Mouse (Mus musculus) liver, adult 2 months (tissue): ENCODE data around the gene Dhx29.

Source experiments
- CTCF ChIP-seq: fragments of 200-500 bp; IDR thresholded peaks from 2 replicates; pipeline ENCODE4 v1.5.1; 2011; ENCODE audit warnings: low read depth, low read length, control low read depth
- POLR2A ChIP-seq: fragments of 200-500 bp; IDR thresholded peaks from 2 replicates; pipeline ENCODE4 v1.6.1; 2011; ENCODE audit warnings: low read length, control low read depth; ENCODE audit not compliant: insufficient read depth; ENCODE audit errors: extremely low read depth

DNA sequence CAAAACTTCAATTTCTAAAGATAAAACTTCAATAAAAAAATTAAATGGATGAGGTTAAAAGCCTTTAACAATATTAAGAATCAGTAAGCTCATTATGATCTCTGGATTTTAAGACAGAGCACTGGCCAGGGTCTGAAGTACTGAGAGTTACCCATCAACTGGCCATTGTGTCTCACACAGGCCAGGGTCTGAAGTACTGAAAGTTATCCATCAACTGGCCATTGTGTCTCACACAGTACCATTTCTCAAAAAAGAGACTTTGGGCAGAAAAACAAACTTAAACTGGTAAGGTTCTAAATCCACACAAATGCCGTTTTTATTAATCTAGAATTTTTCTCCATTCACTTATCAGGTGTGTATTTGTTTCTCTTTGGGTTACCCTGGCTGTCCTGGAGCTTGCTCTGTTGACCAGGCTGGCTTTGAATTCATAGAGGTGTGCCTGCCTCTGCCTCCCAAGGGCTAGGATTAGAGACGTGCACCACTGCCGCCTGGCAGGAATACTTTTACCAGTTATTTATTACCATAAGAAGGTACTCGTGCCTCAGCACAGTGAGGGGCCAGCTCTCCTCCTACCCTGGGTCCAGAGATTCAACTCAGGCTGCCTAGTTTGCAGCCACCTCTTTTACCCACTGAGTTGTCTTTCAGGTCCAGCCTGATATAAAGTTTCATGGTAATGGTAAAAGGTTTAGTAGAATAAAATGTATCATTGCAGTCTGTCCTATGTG, 8.0 kb upstream of the Dhx29 start:
- no peak for TF ChIP-seq CTCF
- TF ChIP-seq POLR2A = no peak
